Mouse (Mus musculus) liver, embryonic 14.5 days (tissue): ENCODE measurements at regions not wholly inside any gene's neighbourhood (a gene's known extent, or its start where the extent isn't known, plus 50 kb on each side); places are given as distances from the start of the nearest gene placed in this dataset.

Experiments used
- CTCF ChIP-seq: IDR thresholded peaks from 2 replicates; pipeline ENCODE4 v1.5.1; 2016; ENCODE audit warnings: antibody characterized with exemption, low read depth, control low read depth
- EP300 ChIP-seq: IDR thresholded peaks from 2 replicates; pipeline ENCODE4 v1.6.1; 2016; ENCODE audit warnings: antibody characterized with exemption, low read depth

DNA sequence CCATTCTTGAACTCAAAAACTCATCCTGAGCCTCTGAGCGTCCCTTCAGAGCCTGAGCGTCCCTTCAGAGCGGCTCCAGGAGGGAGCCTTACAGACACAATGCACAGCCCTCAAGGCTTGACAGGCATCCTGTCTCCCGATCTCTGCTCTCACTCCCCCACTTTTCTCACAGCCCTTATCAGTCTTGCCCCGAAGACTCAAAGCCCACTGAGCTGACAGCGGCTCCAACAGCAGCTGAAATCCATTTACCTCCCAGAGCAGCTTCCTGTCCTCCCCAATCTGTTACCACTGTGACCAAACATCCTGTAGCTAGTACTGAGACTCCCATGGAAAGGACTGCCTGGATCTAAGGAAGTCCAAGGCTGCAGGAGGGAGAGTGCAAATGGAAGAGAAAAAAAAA lies 158.6 kb upstream of the Clint1 start:
- TF ChIP-seq CTCF (no peak), EP300 (no peak)
